Mouse (Mus musculus) brain, embryonic 14.5 days (tissue): ENCODE data around the gene Smyd5.

Experiments
- CTCF ChIP-seq: fragments of 200-500 bp; IDR thresholded peaks from 2 replicates; pipeline ENCODE4 v1.5.1; 2012; ENCODE audit warnings: inconsistent platforms, mild to moderate bottlenecking, moderate library complexity, borderline replicate concordance; ENCODE audit not compliant: insufficient read depth, insufficient read length; ENCODE audit errors: extremely low read depth
- POLR2A ChIP-seq: fragments of 200-500 bp; IDR thresholded peaks from 2 replicates; pipeline ENCODE4 v1.6.1; 2012; ENCODE audit warnings: mild to moderate bottlenecking, inconsistent platforms, borderline replicate concordance; ENCODE audit not compliant: poor library complexity, insufficient read depth, insufficient read length, severe bottlenecking; ENCODE audit errors: extremely low read depth

DNA sequence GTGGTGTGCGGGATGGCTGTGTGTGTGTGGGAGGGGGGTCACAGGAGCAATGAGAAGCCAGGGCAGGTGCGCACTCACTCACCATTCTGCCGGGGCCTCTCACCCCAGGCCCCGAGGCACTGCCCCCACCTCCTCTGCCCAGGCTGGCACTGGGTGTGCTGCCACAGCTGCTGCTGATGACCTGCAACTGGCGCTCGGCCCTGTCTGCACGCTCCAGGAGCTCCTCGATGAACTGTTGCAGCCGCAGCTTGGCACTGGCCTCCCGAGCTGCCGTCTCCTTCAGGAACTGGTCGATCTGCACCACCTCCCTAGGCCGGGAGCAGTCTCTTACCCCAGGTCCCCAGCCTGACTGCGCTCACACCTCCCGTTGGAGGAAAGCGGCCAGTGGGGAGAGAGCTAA lies 48.9 kb downstream of the Smyd5 start:
- no peak for TF ChIP-seq POLR2A
- TF ChIP-seq CTCF: no peak
